Mouse (Mus musculus) Patski (cell line): Measurements from ENCODE around the gene Ddah1. TPM values are rescaled to one million over a fixed set of nuclear protein-coding genes. Genes with fewer than 3 reads are reported as not detected.

Experiments
- ATAC-seq: fragments of 100-300 bp; one replicate; pipeline ENCODE4 v1.8.0; 2021
- CTCF ChIA-PET: fragments of 350-600 bp; sonication (Branson Sonifier 250); formaldehyde crosslinking; loops from one replicate; lab custom pipeline; 2022; ENCODE audit warnings: inconsistent platforms; lab: Charles Lee
- POLR2A ChIA-PET: fragments of 350-600 bp; sonication (Branson Sonifier 250); formaldehyde crosslinking; loops from one replicate; lab custom pipeline; 2022; ENCODE audit warnings: antibody characterized with exemption, inconsistent platforms; lab: Charles Lee
- DNase-seq: peaks from one replicate; pipeline ENCODE4 v3.0.0-alpha.2; 2011; ENCODE audit warnings: low read depth, low spot score
- H3K27me3 ChIP-seq: fragments of 371-371 bp; one replicate; pipeline ENCODE4 v1.5.1; 2021
- CTCF ChIP-seq: fragments of 100-300 bp; IDR thresholded peaks from one replicate; pipeline ENCODE4 v1.5.1; 2021
- in situ Hi-C: fragments of 300-500 bp; cut with MboI; formaldehyde crosslinking; loops from 3 replicates; pipeline ENCODE4 v1.11.1; 2018; ENCODE audit warnings: low pct_unique_long_range_greater_than_20kb, mixed read lengths
- polyA plus RNA-seq: library from polyadenylated mRNA; unstranded; gene quantifications from one replicate; pipeline ENCODE4 v1.2.3, GENCODE M21; 2021

The Ddah1 gene
- polyA plus RNA-seq, 1 experiment from 2014 or later, result 138 TPM

GRCm38 (mm10) chr3:145778406-145778922, 20.0 kb downstream of the Ddah1 start:
- no peaks in the 10 kb centered on the region for H3K27me3 ChIP-seq
- POLR2A ChIA-PET, result interaction anchor here (0.6 to 1.2 kb wide), 3 partner anchors 25 to 179 kb away, joined by 3 read pairs; no protein-coding TSS in a partner anchor
- TF ChIP-seq CTCF, result no peak
- no peak for DNase-seq
- in situ Hi-C loops, result no loop called here
- ATAC-seq, result no peak
- CTCF ChIA-PET, result interaction anchor here (1.6 to 3.3 kb wide), 3 partner anchors 11 to 43 kb away, joined by 3 to 15 read pairs (median 7); no protein-coding TSS in a partner anchor

- ChIA-PET CTCF (interaction anchor here (1.1 to 3.3 kb wide), 4 partner anchors 10 to 17 kb away, joined by 3 to 15 read pairs (median 6); no protein-coding TSS in a partner anchor), POLR2A (interaction anchor here (0.7 to 1.2 kb wide), 3 partner anchors 124 to 180 kb away, joined by 3 to 4 read pairs (median 3); no protein-coding TSS in a partner anchor)
- no peak for DNase-seq
- H3K27me3 ChIP-seq, result no peaks in the 10 kb centered on the region
- in situ Hi-C loops, result no loop called here
- no peak for TF ChIP-seq CTCF
- ATAC-seq, result no peak
Observed at GRCm38 (mm10) chr3:145779279-145779973, 21.0 kb downstream of the Ddah1 start.

GRCm38 (mm10) chr3:145780784-145781442, 22.4 kb downstream of the Ddah1 start:
- peak; percentile 44 for DNase-seq
- no peaks in the 10 kb centered on the region for H3K27me3 ChIP-seq
- in situ Hi-C loops, result no loop called here
- ChIA-PET POLR2A (interaction anchor here (0.5 to 1.1 kb wide), 6 partner anchors 9 to 358 kb away, joined by 3 to 5 read pairs (median 3); no protein-coding TSS in a partner anchor), CTCF (interaction anchor here (1.0 to 3.3 kb wide), 5 partner anchors 8 to 41 kb away, joined by 3 to 15 read pairs (median 3); no protein-coding TSS in a partner anchor)
- peak; percentile 52 for ATAC-seq
- TF ChIP-seq CTCF, result no peak

- in situ Hi-C loops, result no loop called here
- ATAC-seq, result no peak
- ChIA-PET POLR2A (no interaction called here), CTCF (interaction anchor here (1.1 to 3.6 kb wide), 3 partner anchors 8 to 17 kb away, joined by 4 to 14 read pairs (median 4); no protein-coding TSS in a partner anchor)
- no peak for DNase-seq
- no peak for TF ChIP-seq CTCF
- H3K27me3 ChIP-seq, result no peaks in the 10 kb centered on the region
Observed at GRCm38 (mm10) chr3:145785244-145785643, 26.8 kb downstream of the Ddah1 start.

GRCm38 (mm10) chr3:145787303-145787702, 28.8 kb downstream of the Ddah1 start:
- no peak for ATAC-seq
- DNase-seq, result no peak
- TF ChIP-seq CTCF, result no peak
- POLR2A ChIA-PET, result interaction anchor here (0.8 to 0.9 kb wide), 2 partner anchors 8 to 139 kb away, joined by 4 to 5 read pairs; no protein-coding TSS in a partner anchor
- in situ Hi-C loops, result no loop called here
- H3K27me3 ChIP-seq, result no peaks in the 10 kb centered on the region
- CTCF ChIA-PET, result interaction anchor here (1.1 kb wide), 1 partner anchor 15 kb away, joined by 3 read pairs; no protein-coding TSS in a partner anchor

GRCm38 (mm10) chr3:145789114-145789513, 30.6 kb downstream of the Ddah1 start:
- CTCF ChIA-PET, result interaction anchor here (0.7 to 2.3 kb wide), 4 partner anchors 9 to 38 kb away, joined by 3 to 7 read pairs (median 6); no protein-coding TSS in a partner anchor
- H3K27me3 ChIP-seq, result no peaks in the 10 kb centered on the region
- DNase-seq (no peak), ATAC-seq (no peak)
- POLR2A ChIA-PET, result interaction anchor here (1.0 to 1.3 kb wide), 2 partner anchors 8 to 35 kb away, joined by 3 to 4 read pairs; no protein-coding TSS in a partner anchor
- in situ Hi-C loops, result no loop called here
- TF ChIP-seq CTCF, result no peak

GRCm38 (mm10) chr3:145790233-145790632, 31.8 kb downstream of the Ddah1 start:
- in situ Hi-C loops, result no loop called here
- ATAC-seq (no peak), DNase-seq (no peak)
- TF ChIP-seq CTCF, result no peak
- POLR2A ChIA-PET, result interaction anchor here (1.0 to 1.3 kb wide), 3 partner anchors 9 to 140 kb away, joined by 3 to 4 read pairs (median 4); partner anchors contain the start of gene Ccn1
- CTCF ChIA-PET, result interaction anchor here (2.3 kb wide), 2 partner anchors 12 to 37 kb away, joined by 7 read pairs; no protein-coding TSS in a partner anchor
- H3K27me3 ChIP-seq, result no peaks in the 10 kb centered on the region

- in situ Hi-C loops, result no loop called here
- ChIA-PET POLR2A (interaction anchor here (1.1 kb wide), 1 partner anchor 140 kb away, joined by 4 read pairs; the partner anchor contains the start of gene Ccn1), CTCF (interaction anchor here (0.7 to 3.0 kb wide), 4 partner anchors 8 to 37 kb away, joined by 3 to 13 read pairs (median 7); no protein-coding TSS in a partner anchor)
- no peak for DNase-seq
- H3K27me3 ChIP-seq, result no peaks in the 10 kb centered on the region
- ATAC-seq, result no peak
- TF ChIP-seq CTCF, result no peak
Observed at GRCm38 (mm10) chr3:145790709-145791108, 32.2 kb downstream of the Ddah1 start.

- no peaks in the 10 kb centered on the region for H3K27me3 ChIP-seq
- no peak for DNase-seq
- no peak for ATAC-seq
- CTCF ChIA-PET, result interaction anchor here (1.1 to 2.4 kb wide), 5 partner anchors 10 to 34 kb away, joined by 3 to 14 read pairs (median 4); no protein-coding TSS in a partner anchor
- in situ Hi-C loops, result no loop called here
- POLR2A ChIA-PET, result no interaction called here
- no peak for TF ChIP-seq CTCF
Observed at GRCm38 (mm10) chr3:145794355-145794754, 35.9 kb downstream of the Ddah1 start.
